27 mouse cellular contexts compared by ENCODE assay signal in the genomic region with DNA sequence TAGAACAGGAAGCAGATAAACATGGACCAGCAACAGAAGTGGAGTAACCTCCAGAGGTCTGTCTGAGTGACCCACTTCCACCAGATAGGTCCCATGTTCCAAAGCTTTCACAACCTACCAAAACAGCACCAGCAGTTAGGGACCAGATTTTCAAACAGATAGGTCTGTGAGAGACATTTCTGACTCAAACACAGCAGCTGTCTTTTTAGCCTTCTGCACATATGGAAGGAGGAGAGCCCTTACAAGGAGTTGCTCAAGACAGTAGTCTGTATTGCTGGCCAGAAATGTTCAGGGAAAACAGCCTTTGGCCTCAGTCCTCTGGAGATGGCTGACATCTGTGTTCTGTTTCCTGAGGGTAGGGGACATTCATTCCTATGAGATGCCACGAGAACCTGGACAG.
A peak's percentile ranks its signal among the peaks of the same experiment; 100 is the strongest.
DNase-seq lines count a peak whose midpoint lies in the region; ATAC-seq lines count a peak whose summit lies in the region.
"Had no signal": no experiment of that assay in that cellular context is flagged by ENCODE, and none has a peak within 500 bp of the region (broad histone marks: within the 10 kb centered on the region; RNA-seq: fewer than 3 reads in every experiment).

No protein-coding gene starts in this region.

- 53% methylated on average over 1 of the region's 1 CpGs for WGBS in heart, embryonic 10.5 days
- WGBS in heart, embryonic 15.5 days, result 52% methylated on average over 1 of the region's 1 CpGs
- 69% methylated on average over 1 of the region's 1 CpGs for WGBS in embryonic facial prominence, embryonic 10.5 days

- H3K9me3 ChIP-seq in heart, embryonic 10.5 days, result 0 out of 2 replicates have a peak, but pooled peaks cover 2% of the 10 kb centered on the region
- H3K9me3 ChIP-seq in heart, embryonic 15.5 days (replicated peaks), result no peaks in the 10 kb centered on the region
- H3K9me3 ChIP-seq in embryonic facial prominence, embryonic 10.5 days, result no peaks in the 10 kb centered on the region
- H3K9me3 ChIP-seq: embryonic facial prominence, embryonic 12.5 days; liver, embryonic 12.5 days; midbrain, embryonic 15.5 days; stomach, embryonic 15.5 days had no signal

- no peak for ATAC-seq in heart, embryonic 15.5 days (replicated peaks; ENCODE audit: insufficient number of reproducible peaks, insufficient read depth, low FRiP score, low read depth)
- ATAC-seq: activated CD4-positive, CD25-positive, alpha-beta regulatory T cell, adult 4 months; CD4-positive, CD25-positive, alpha-beta regulatory T cell, adult 4 months; forebrain, embryonic 16.5 days; hindbrain, embryonic 16.5 days; liver, embryonic 12.5 days; liver, postnatal 0 days; midbrain, embryonic 15.5 days had no signal

- H3K27ac ChIP-seq in heart, embryonic 10.5 days, result peak overlapping the region; percentile 81
- peak overlapping the region; percentile 77 for H3K27ac ChIP-seq in heart, embryonic 15.5 days
- peak overlapping the region; percentile 27; the same call in 1 of the 2 replicates for H3K27ac ChIP-seq in embryonic facial prominence, embryonic 10.5 days (replicated peaks)
- H3K27ac ChIP-seq: embryonic facial prominence, embryonic 12.5 days; kidney, postnatal 0 days; liver, embryonic 12.5 days; macrophage; midbrain, embryonic 15.5 days; stomach, embryonic 15.5 days had no signal

- no peak overlapping the region for H3K4me2 ChIP-seq in heart, embryonic 15.5 days
- H3K4me2 ChIP-seq: embryonic facial prominence, embryonic 12.5 days; liver, embryonic 12.5 days; midbrain, embryonic 15.5 days; stomach, embryonic 15.5 days had no signal

- H3K27me3 ChIP-seq in heart, embryonic 10.5 days (ENCODE audit: insufficient read depth, poor library complexity, severe bottlenecking), result no peaks in the 10 kb centered on the region
- H3K27me3 ChIP-seq in heart, embryonic 15.5 days, result no peaks in the 10 kb centered on the region
- no peaks in the 10 kb centered on the region for H3K27me3 ChIP-seq in embryonic facial prominence, embryonic 10.5 days (replicated peaks; ENCODE audit: low read depth, poor library complexity, severe bottlenecking)
- H3K27me3 ChIP-seq: embryonic facial prominence, embryonic 12.5 days; midbrain, embryonic 15.5 days; stomach, embryonic 15.5 days had no signal

- H3K9ac ChIP-seq in heart, embryonic 15.5 days, result no peak overlapping the region
- H3K9ac ChIP-seq: embryonic facial prominence, embryonic 12.5 days; liver, embryonic 12.5 days; liver, postnatal 0 days; midbrain, embryonic 15.5 days; stomach, embryonic 15.5 days had no signal

- peak; percentile 39 for DNase-seq in heart, embryonic 10.5 days (ENCODE audit: low spot score)
- DNase-seq in heart, postnatal 25 days (ENCODE audit: low spot score), result no peak
- DNase-seq in heart, postnatal 14 days, result no peak
- peak; percentile 21 for DNase-seq in NIH3T3 (ENCODE audit: low read depth)
- no peak for DNase-seq in embryonic facial prominence, embryonic 10.5 days (ENCODE audit: low spot score)
- no peak for DNase-seq in thymus, postnatal 4 days
- DNase-seq: adrenal gland, postnatal 10 days; cerebellum, adult 11 months; cerebellum, adult 9-10 months; cerebellum, postnatal 36 days; gastrocnemius, postnatal 10 days; kidney, adult 18-20 months; layer of hippocampus, postnatal 36 days; left cerebral cortex, postnatal 4 days; liver, postnatal 0 days; right cerebral cortex, postnatal 25 days had no signal

- no peak overlapping the region for H3K4me3 ChIP-seq in heart, embryonic 10.5 days
- H3K4me3 ChIP-seq in heart, embryonic 15.5 days, result no peak overlapping the region
- no peak overlapping the region for H3K4me3 ChIP-seq in embryonic facial prominence, embryonic 10.5 days
- H3K4me3 ChIP-seq: embryonic facial prominence, embryonic 12.5 days; liver, embryonic 12.5 days; midbrain, embryonic 15.5 days; stomach, embryonic 15.5 days had no signal

- H3K4me1 ChIP-seq in heart, embryonic 10.5 days, result peaks cover 18% of the 10 kb centered on the region
- peaks cover 10% of the 10 kb centered on the region for H3K4me1 ChIP-seq in heart, embryonic 15.5 days (replicated peaks)
- H3K4me1 ChIP-seq in embryonic facial prominence, embryonic 10.5 days, result peaks cover 19% of the 10 kb centered on the region
- H3K4me1 ChIP-seq: liver, embryonic 12.5 days; stomach, embryonic 15.5 days had no signal

- intact Hi-C loops in heart, postnatal 25 days (cut with DNase I), result no loop called here
- intact Hi-C loops in heart, postnatal 14 days (cut with DNase I), result loop anchor here (5.0 kb wide), 1 partner anchor 78 kb away; no protein-coding TSS in a partner anchor

- H3K36me3 ChIP-seq in heart, embryonic 10.5 days, result no peaks in the 10 kb centered on the region
- H3K36me3 ChIP-seq in heart, embryonic 15.5 days, result no peaks in the 10 kb centered on the region
- no peaks in the 10 kb centered on the region for H3K36me3 ChIP-seq in embryonic facial prominence, embryonic 10.5 days (replicated peaks)
- H3K36me3 ChIP-seq: embryonic facial prominence, embryonic 12.5 days; liver, embryonic 12.5 days; midbrain, embryonic 15.5 days; stomach, embryonic 15.5 days had no signal

Comparison
In these comparisons a context has a peak if more than half of its experiments do, and no peak if none do; other contexts are left out.
1. DNase-seq: peak in heart, embryonic 10.5 days (single experiment) and NIH3T3 (single experiment); none in heart, postnatal 25 days (single experiment), heart, postnatal 14 days (0 of 2), embryonic facial prominence, embryonic 10.5 days (single experiment) and thymus, postnatal 4 days (single experiment).
2. H3K27ac ChIP-seq: peak in every context shown above with its lines; median percentile 81 in heart, embryonic 10.5 days; 77 in heart, embryonic 15.5 days; 27 in embryonic facial prominence, embryonic 10.5 days.